Mouse (Mus musculus) forebrain, postnatal 0 days (tissue): ENCODE results near the gene Atp6v1fnb. TPM values are rescaled to one million over a fixed set of nuclear protein-coding genes. Genes with fewer than 3 reads are reported as not detected.

Experiments used
- ATAC-seq: fragments of 200-750 bp; cut with Nextera tagmentation; 2 replicates; pipeline ENCODE4 v1.8.0; 2017; ENCODE audit warnings: mild to moderate bottlenecking, moderate library complexity
- DNase-seq: peaks from one replicate; pipeline ENCODE4 v3.0.0-alpha.2; 2015
- H3K27ac ChIP-seq: fragments of 300-500 bp; sonication (generic); 2 replicates; pipeline ENCODE4 v1.5.1; 2014; ENCODE audit warnings: low read depth, mild to moderate bottlenecking, antibody characterized with exemption, low read length, moderate library complexity, mixed read lengths
- H3K27me3 ChIP-seq: fragments of 300-500 bp; sonication (generic); 2 replicates; pipeline ENCODE4 v1.6.1; 2014; ENCODE audit warnings: mild to moderate bottlenecking, low read length, mixed read lengths; ENCODE audit not compliant: insufficient read depth
- H3K36me3 ChIP-seq: fragments of 300-500 bp; sonication (generic); 2 replicates; pipeline ENCODE4 v1.6.1; 2014; ENCODE audit warnings: mild to moderate bottlenecking, moderate library complexity; ENCODE audit not compliant: insufficient read depth
- H3K4me1 ChIP-seq: fragments of 300-500 bp; sonication (generic); 2 replicates; pipeline ENCODE4 v1.6.1; 2014; ENCODE audit warnings: antibody characterized with exemption; ENCODE audit not compliant: insufficient read depth
- H3K4me2 ChIP-seq: fragments of 300-500 bp; sonication (generic); 2 replicates; pipeline ENCODE4 v1.6.1; 2014; ENCODE audit warnings: low read depth, mild to moderate bottlenecking, moderate library complexity
- H3K4me3 ChIP-seq: fragments of 300-500 bp; sonication (generic); 2 replicates; pipeline ENCODE4 v1.5.1; 2014; ENCODE audit warnings: low read depth, low read length, mixed read lengths
- H3K9ac ChIP-seq: fragments of 300-500 bp; sonication (generic); 2 replicates; pipeline ENCODE4 v1.6.1; 2014; ENCODE audit warnings: mild to moderate bottlenecking
- H3K9me3 ChIP-seq: fragments of 300-500 bp; sonication (generic); 2 replicates; pipeline ENCODE4 v1.6.1; 2016; ENCODE audit warnings: low read length
- CTCF ChIP-seq: sonication (generic); IDR thresholded peaks from 2 replicates; pipeline ENCODE4 v1.5.1; 2016; ENCODE audit warnings: antibody characterized with exemption, control low read depth, low read depth
- WGBS: fragments of 180-500 bp; shearing (Covaris S2); extraction: QIAGEN DNeasy Blood & Tissue Kit; methylation state at CpG from one replicate; pipeline ENCODE4 v1.1.7; 2014; 5-methylcytosine and 5-hydroxymethylcytosine counted together
- polyA plus RNA-seq: library from polyadenylated mRNA; unstranded; fragments of >200 nt; fragmentation: Nextera tagmentation; extraction: Ambion mirVana; gene quantifications from 2 replicates; pipeline ENCODE4 v1.2.1, GENCODE M21; 2015
- total RNA-seq: library from RNA; depleted of rRNA; stranded (reverse); fragments of >200 nt; gene quantifications from 2 replicates; pipeline ENCODE4 v1.2.3, GENCODE M21; 2014

Gene Atp6v1fnb
- total and polyA plus RNA-seq, 2 experiments from 2014 or later = 0.42 to 1.7 TPM

DNA sequence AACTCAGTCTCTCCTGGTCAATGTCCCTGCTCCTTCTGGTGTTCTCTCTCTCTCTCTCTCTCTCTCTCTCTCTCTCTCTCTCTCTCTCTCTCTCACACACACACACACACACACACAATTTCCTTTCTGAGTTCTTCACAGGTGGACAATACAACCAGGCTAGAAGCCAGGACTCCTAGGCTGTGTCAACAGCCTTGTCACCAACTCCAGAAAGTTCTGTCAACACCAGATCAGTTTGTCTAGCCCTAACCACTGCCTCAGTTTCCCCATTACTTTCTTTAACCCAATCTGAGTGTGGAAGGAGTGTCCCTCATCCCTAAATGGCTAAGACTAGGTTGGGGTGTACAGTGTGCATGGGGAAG, 38.6 kb upstream of the Atp6v1fnb start:
- H3K9ac ChIP-seq = no peak overlapping the region
- peak overlapping the region; percentile 33 for H3K4me3 ChIP-seq
- no peaks in the 10 kb centered on the region for H3K36me3 ChIP-seq
- TF ChIP-seq CTCF = no peak
- H3K27ac ChIP-seq = no peak overlapping the region
- DNase-seq (no peak), ATAC-seq (no peak)
- peaks cover 29% of the 10 kb centered on the region for H3K27me3 ChIP-seq
- peak overlapping the region; percentile 66 for H3K4me2 ChIP-seq
- no peaks in the 10 kb centered on the region for H3K9me3 ChIP-seq
- 0 out of 2 replicates have a peak, but pooled peaks cover 8% of the 10 kb centered on the region for H3K4me1 ChIP-seq

- H3K27me3 ChIP-seq = peaks cover 29% of the 10 kb centered on the region
- peak within 1 kb of the TSS; percentile 33 for H3K4me3 ChIP-seq
- 0 out of 2 replicates have a peak, but pooled peaks cover 8% of the 10 kb centered on the region for H3K4me1 ChIP-seq
- no peak for TF ChIP-seq CTCF
- WGBS = 2% methylated on average over 64 of the region's 77 CpGs
- no peaks in the 10 kb centered on the region for H3K36me3 ChIP-seq
- DNase-seq (no peak), ATAC-seq (no peak)
- H3K4me2 ChIP-seq = peak within 1 kb of the TSS; percentile 66
- peak within 1 kb of the TSS; percentile 43 for H3K9ac ChIP-seq
- no peaks in the 10 kb centered on the region for H3K9me3 ChIP-seq
- no peak within 1 kb of the TSS for H3K27ac ChIP-seq
Measured at GRCm38 (mm10) chr6:29433038-29433803, 38.0 kb upstream of the Atp6v1fnb start, which contains the start of gene Flnc. Flnc (plus strand) TSS chr6:29433256.

- H3K4me3 ChIP-seq = peak overlapping the region; percentile 33
- 0 out of 2 replicates have a peak overlapping the region, but pooled peaks have one; percentile 43 for H3K9ac ChIP-seq
- H3K9me3 ChIP-seq = no peaks in the 10 kb centered on the region
- no peaks in the 10 kb centered on the region for H3K36me3 ChIP-seq
- 11% methylated on average over 27 of the region's 27 CpGs for WGBS
- H3K27ac ChIP-seq = no peak overlapping the region
- peaks cover 29% of the 10 kb centered on the region for H3K27me3 ChIP-seq
- H3K4me2 ChIP-seq = peak overlapping the region; percentile 66
- H3K4me1 ChIP-seq = 0 out of 2 replicates have a peak, but pooled peaks cover 8% of the 10 kb centered on the region
- ATAC-seq (no peak), DNase-seq (no peak)
- no peak for TF ChIP-seq CTCF
Measured at GRCm38 (mm10) chr6:29433804-29434795, 37.1 kb upstream of the Atp6v1fnb start.

DNA sequence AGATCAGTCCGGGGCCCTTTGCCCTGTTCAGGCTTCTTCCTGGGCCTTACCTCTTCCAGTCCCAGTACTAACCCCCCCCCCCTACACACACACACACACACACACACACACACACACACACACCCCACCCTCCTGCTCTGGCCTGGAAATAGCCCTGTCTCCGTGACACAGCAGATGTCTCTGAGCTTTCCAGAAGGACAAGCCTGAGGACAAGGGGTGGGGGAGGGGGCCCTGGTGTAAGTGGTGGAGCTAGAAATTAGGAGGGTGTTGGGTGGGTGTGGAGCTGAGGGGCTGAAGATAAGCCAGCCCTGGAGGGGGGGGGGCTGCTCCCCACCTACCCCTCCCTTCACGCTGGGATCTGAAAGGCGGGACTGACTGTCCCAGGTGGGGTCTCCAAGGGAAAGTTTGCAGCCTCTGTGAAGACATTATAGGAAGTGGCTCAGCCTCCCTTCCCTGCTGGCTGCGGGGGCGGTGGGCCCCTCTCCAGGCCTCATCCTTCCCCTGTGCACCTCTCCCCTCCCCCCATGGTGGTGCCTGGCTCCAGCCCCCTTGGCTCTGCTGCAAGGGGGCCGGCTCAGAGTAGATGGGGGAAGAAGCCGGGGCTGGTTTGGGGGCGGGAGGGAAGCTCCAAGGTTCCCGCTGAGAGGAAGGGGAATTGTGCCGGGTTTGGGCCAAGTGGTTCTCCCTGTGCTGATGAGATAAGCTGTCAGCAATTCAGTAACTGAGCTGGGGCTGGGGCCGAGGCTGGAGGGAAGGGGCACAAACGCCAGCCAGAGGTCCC, 36.1 kb upstream of the Atp6v1fnb start:
- H3K4me3 ChIP-seq = no peak overlapping the region
- peak; percentile 33; the same call in 1 of the 2 replicates for ATAC-seq

GRCm38 (mm10) chr6:29435940-29436451, 35.2 kb upstream of the Atp6v1fnb start:
- Histone ChIP-seq H3K4me2 (0 out of 2 replicates have a peak overlapping the region, but pooled peaks have one; percentile 23), H3K9me3 (no peaks in the 10 kb centered on the region), H3K36me3 (no peaks in the 10 kb centered on the region), H3K27ac (peak overlapping the region; percentile 21; the same call in 1 of the 2 replicates), H3K4me3 (no peak overlapping the region), H3K9ac (peak overlapping the region; percentile 4; the same call in 1 of the 2 replicates), H3K27me3 (peaks cover 29% of the 10 kb centered on the region), H3K4me1 (0 out of 2 replicates have a peak, but pooled peaks cover 8% of the 10 kb centered on the region)
- TF ChIP-seq CTCF = no peak
- ATAC-seq = 0 out of 2 replicates have a peak, but pooled peaks have one; percentile 12
- WGBS = 18% methylated on average over 6 of the region's 6 CpGs
- DNase-seq = no peak

More for the DNA sequence above, 36.1 kb upstream of the Atp6v1fnb start:
- DNase-seq = no peak
- Histone ChIP-seq H3K9me3 (no peaks in the 10 kb centered on the region), H3K27ac (no peak overlapping the region), H3K36me3 (no peaks in the 10 kb centered on the region), H3K9ac (peak overlapping the region; percentile 4; the same call in 1 of the 2 replicates), H3K4me2 (peak overlapping the region; percentile 66; the same call in 1 of the 2 replicates), H3K27me3 (peaks cover 29% of the 10 kb centered on the region), H3K4me1 (0 out of 2 replicates have a peak, but pooled peaks cover 8% of the 10 kb centered on the region)
- no peak for TF ChIP-seq CTCF
- WGBS = 16% methylated on average over 11 of the region's 13 CpGs
